Mouse (Mus musculus): ENCODE results near the gene Cadps2.

- TF ChIP-seq POLR2A (IDR thresholded peaks at IDR 0.05; ENCODE audit: low read depth, low read length) = no peak
- TF ChIP-seq CTCF (IDR thresholded peaks at IDR 0.05; ENCODE audit: borderline replicate concordance, insufficient read depth, low read length) = no peak
These were observed 540.6 kb downstream of the Cadps2 start for GRCm38 (mm10) chr6:23298596-23298995.
